Mouse (Mus musculus) thymus, postnatal 4 days (tissue): Measurements from ENCODE around the gene Mtfp1.
"Not testable (repeated sequence)": the region's sequence is repeated elsewhere in the genome, so short reads cannot be mapped to it uniquely, and the experiment has no call there.

ENCODE experiments used
- DNase-seq: peaks from one replicate; pipeline ENCODE4 v3.0.0; 2021

Gene Mtfp1

DNA sequence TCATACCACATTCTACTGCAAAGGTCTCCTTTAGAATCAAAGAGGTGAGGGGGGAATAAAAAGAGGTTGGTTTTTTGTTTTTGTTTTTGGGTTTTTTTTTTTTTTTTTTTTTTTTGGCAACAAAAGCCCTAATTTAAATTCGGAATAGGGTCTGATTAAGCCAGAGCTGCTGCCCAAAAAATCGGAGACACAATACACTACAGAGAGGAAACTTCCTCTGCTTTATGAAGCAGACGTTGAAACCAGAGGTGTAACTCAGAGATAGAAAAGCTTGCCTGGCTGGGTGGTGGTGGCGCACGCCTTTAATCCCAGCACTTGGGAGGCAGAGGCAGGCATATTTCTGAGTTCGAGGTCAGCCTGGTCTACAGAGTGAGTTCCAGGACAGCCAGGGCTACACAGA, 19.3 kb upstream of the Mtfp1 start:
- not testable (repeated sequence) for DNase-seq

DNA sequence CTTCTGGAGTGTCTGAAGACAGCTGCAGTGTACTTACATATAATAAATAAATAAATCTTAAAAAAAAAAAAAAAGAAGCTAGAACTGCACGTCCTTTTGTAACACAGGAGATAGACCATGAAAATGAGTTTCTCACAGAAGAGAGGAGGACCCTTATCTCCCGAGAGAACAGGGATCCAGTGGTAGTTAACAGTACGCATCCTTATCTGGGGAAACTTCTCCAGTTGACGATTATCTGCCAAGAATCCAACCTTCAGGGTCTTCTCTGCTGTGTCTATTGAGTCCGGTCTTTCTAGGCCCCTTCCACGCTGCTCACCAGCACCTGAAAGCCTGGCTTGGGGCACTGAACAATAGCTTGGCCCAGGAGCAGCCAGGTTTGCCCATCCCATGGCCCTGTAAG, 18.7 kb upstream of the Mtfp1 start:
- no peak for DNase-seq

DNA sequence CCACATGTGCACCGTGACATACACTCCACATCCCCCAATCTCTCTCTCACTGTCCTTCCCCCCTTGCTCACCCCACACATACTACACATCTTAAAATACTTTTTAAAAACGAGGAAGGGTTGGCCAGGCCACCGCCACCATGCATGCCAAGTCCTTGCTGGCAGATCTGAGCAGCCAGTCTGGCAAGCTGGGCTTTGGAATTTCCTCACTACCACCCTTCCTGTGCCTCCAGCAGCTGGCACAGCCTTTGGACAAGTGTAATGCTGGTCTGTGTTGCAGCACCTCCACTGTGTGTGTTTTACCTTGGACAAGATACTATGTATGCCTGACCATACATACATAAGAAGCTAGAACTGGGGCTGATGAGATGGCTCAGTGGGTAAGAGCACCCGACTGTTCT, 18.3 kb upstream of the Mtfp1 start:
- DNase-seq, result no peak

DNA sequence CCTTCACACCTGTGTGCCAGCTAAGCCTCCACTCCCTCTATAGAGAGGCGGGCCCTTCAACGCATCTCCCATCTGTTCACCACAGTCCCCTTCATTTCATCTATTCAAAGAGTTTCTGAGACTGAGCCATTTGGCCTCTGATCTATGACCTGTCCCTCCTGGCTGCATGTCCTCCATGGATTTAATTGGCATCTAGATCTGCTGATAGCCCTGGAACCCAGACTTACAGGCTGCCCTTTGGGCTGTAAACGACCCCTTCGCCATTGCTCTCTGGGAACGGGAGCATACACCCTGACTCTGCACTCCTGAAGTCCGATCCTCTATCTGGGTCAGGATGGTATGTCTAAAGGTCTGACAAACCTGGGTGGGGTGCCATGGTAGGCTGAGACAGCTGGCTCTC, 17.6 kb upstream of the Mtfp1 start:
- no peak for DNase-seq

DNA sequence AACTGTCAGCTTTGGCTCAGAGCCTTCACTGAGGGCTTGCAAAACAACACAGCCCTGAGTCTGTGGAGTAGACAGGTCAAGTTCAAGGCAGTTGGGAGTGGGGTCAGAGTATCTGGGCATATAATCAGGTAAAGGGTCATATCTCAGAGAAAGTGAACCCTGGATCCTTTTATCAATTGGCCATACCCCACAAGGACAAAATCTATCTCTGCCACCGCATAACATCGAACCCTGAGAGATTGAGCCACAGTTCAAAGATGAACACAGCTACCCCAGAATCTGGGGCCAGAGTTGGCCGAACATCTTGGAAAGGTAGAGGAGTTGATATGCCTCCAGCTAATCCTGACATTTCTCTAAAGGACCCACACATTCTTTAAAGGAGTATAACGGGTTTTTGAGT, 16.8 kb upstream of the Mtfp1 start:
- DNase-seq, result no peak

DNA sequence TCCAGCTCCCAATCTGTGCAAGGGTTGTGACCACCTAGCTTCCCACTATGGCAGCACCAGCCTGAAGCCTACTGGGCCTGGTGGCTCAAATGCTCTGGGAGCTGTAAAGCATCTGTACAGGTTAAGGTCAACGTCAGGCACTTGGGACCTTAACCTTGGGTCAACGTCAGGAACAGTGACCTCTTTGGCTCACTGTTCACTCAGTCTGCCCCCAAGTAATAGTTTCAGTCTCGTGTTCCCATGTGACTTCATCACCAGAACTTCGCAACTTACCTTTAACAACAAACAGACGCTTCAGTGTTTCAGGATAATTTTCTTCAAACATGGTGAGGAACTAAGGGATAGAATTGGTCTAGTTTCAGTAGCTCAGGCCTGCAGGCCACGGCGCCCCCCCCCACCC, 13.4 kb upstream of the Mtfp1 start:
- no peak for DNase-seq

DNA sequence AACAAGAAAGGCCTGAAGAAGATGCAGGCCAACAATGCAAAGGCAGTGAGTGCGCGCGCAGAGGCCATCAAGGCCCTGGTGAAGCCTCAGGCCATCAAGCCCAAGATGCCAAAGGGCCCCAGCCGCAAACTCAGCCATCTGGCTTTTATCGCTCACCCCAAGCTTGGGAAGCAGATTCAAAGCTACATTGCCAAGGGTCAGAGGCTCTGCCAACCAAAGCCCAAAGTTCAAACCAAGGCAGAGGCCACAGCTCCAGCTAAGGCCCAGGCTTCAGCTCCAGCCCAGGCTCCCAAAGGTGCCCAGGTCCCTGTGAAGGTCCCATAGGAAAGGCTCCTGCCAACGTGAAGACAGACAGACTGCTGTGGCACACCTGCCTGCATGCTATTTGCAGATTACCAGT, 12.7 kb upstream of the Mtfp1 start:
- not testable (repeated sequence) for DNase-seq

DNA sequence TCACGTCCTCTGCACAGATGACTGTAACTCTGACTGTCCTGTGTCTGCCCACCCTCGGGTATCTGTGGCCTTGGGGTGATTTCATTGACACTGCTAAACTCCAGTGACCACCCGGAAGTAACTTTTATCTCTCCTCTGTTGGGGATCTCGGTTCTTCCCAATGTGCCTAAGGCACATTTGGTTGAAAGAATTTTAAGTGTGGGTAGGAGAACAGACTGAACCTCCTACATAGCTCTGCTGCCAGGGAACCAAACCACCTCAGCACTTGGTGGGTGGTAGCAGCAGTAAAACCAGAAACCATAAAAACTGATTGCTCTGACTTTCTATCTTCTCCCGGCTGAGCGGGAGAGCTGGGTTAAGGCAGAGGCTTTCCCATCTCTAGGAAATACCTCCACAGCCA, 10.2 kb upstream of the Mtfp1 start:
- DNase-seq, result no peak

DNA sequence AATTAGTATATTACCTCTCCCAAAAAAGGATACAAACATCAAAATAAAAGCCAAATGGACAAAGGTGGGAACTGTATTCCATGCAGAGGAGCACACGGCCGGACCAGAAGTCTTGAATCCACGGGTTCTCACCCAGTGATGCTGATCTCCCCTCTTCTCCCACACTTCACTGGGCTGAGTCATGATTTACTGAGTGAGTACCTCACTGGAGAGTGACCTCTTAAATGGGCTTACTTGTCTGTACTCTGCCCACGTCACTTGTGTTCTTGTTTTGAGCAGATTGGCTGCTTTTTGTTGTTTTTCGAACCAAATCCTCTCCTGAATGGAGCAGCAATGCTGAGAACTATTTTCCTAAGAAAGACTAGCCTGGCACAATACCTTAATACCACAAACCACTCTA, 9.7 kb upstream of the Mtfp1 start:
- no peak for DNase-seq

DNA sequence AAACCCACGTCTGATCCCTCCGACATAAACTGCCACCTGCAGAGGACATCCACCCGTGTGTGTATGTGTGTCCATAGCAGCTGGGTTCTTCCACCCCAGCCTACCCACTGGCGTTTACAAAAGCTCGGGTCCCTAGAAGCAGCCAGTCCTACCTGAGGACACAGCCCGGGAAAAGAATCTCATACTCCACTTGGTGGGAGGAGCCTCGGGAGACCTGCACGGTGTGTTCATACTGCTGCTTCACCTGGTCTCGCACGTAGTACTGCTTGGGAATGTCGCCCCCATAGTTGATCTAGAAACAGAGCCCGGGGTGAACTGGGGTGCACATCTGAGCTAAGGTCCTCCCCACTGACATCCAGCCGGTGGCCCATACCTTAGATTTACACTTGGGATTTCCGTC, 8.3 kb upstream of the Mtfp1 start:
- no peak for DNase-seq

DNA sequence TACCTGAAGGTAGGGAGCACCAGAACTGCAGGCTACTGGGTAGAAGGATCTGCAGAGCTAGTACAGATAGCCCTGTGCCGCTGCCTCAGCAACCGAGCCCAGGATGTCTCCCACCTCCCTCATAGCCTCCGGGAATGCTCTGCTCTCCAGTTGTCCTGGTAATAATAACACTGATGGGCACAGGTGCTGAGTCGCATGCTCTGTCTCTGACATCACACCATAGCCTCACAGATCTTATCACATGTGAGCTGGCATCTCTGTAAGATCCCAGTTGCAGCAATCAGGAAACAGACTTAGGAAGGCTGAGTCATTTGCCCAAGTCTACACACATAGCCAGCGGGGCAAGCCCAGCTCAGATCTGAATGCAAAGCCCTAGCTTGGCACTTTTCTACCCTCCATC, 6.6 kb upstream of the Mtfp1 start:
- no peak for DNase-seq

DNA sequence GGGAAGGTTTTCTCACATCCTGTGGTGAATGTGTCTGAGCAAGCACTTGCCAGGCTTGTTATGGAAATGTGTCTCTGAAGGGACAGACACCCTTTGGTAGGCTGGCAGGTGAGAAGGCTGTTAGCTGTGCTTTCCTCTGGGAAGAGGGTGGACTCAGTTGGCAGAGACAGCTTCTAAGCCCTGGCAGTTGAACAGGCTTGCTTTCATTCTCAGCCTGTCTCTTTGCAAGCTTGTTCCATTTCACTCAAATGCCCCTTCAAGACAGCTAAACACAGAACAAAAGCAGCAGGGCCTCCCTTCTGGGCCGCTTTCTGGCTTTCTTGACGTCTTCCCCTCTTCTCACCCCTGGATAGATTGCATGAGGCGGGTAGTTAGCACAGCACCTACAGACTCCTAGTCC, 4.2 kb upstream of the Mtfp1 start:
- DNase-seq, result no peak

DNA sequence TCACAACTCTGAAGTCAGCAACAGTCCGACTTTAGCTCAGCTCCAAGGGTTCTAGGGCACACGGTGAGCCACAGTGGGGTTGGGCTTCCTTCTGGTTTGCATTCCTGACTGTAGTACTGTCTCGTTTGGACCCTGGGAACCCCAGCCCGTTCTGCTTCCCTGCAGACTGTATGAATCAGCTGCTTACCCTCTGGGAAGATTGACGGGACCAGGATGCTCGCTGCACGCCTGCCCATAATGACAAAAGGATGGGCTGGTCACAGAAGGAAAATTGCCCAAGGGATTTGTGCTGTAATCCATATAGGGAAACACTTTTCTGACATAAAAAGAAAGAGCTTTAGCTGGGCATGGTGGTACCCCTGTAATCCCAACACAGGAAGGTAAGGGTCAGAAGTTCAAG, 3.6 kb upstream of the Mtfp1 start:
- DNase-seq, result no peak

DNA sequence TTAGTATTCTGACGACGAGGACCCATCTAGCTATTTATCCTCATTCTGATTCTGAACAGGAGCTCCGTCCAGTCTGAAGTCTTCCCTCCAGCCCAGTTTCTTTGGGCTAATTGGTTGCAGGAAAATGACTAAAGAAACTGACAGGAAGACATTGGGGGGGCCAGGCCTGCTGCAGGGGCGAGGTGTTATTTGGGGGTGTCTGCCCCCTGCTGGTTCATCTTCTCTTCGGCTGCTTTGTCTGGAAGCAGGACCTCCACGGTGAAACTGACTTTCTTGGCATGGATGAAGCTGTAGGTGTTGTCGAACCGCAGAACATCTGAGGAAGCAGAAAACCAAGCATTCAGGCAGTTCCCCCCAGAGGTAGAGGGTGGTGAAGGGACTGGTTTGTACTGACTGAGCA, 2.9 kb upstream of the Mtfp1 start:
- DNase-seq, result peak; percentile 68

DNA sequence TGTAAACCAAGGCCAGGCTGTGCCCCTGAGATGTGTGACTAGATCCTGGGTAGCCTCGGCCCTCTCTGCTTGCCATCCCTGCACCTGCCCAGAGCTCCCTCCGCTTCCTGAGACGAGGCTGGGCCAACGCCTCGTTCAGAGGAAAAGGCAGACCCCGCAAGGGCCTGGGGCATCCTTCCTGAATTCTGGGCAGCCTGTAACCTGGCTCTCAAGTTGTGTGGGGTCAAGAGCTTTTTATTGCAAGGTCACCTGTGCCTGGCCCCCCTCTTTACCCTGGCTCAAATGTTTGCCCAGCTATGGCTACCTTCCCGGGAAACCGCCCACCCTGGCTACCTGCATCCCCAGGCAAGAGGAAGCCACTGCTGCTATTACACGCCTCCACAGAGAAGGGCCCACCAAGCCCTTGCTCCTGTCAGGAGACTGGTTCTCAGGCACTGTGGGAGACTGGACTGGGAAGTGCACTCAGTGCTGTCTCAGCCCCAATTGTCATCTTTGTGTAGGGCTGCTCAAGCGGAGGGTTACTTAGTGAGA, 1.9 kb upstream of the Mtfp1 start:
- peak; percentile 46 for DNase-seq

DNA sequence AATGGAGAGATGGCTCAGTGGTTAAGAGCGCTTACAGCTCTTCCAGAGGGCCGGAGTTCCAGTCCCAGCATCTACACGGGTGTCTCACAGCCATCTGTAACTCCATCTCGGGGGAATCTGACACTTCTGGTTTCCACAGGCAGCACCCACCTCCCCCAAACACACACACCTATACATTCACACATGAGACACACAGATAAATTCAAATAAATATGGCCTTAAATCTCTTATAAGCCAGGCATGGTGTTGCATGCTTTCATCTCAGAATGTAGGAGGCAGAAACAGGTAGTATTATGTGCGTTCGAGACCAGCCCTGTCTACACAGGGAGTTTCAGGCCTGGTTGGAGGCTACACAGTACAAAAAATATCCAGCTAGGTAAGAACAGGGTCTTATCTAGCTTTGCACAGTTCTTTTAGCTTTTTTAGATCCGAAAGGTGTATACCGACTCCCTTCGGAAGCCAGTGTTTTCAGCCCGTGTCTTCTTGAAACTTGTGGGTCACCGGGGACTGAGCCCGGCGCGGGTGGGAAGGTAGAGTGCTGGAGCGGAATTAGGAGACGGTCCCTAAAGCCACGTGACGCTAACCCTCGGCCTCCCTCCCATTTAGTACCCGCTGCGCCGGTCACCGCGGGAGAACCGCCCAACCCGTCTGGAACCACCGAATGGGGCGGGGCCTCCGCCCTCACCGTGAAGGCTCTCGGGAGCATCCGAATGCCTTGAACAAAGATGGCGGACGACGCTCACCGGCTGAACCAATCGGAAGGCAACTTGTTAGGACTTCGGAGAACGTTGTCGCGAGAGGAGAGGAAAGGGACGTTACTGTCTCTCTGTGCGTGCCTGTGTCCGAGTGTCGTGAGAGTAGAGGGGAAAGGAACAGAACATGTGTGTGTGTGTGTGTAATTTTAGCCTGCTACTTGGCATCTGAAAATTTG, 1.1 kb upstream of the Mtfp1 start:
- peak; percentile 95 for DNase-seq

DNA sequence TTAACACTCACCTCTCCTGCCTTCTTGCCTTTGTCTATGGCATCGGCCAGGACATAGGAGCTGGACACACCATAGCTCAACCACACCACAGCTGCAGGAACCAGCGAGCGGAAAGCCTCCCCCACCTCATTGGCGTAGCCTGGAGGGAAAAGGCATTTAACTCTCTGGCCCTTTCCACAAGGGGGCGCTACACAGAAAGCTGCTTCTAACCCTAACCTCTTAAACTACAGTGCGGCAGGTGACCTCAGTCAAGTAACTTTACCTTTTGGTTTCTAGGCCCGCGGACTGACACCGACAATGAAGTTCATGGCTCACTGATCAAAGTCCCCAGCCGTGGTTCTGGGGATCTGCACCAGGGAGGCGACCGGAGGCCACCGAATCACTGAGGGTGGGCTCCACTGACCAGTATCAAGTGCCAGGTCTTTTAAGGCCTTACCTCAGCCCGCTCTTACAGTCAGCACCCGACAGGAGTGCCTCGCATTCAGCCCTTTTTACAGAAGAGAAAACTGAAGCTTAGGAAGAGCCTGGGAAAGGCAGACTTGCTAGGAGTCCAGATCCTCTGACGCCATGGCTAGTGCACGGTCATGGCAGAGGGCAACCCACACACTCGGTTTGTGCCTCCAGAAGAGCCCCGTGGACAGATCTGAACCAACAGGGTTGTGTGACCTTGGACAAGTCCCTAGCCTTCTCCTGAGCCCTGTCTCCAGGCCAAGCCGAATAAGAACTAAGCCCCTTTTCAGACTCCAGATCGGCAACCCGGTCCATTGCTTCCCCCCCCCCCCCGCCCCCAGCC, 671 bp downstream of the Mtfp1 start:
- DNase-seq, result peak; percentile 83

DNA sequence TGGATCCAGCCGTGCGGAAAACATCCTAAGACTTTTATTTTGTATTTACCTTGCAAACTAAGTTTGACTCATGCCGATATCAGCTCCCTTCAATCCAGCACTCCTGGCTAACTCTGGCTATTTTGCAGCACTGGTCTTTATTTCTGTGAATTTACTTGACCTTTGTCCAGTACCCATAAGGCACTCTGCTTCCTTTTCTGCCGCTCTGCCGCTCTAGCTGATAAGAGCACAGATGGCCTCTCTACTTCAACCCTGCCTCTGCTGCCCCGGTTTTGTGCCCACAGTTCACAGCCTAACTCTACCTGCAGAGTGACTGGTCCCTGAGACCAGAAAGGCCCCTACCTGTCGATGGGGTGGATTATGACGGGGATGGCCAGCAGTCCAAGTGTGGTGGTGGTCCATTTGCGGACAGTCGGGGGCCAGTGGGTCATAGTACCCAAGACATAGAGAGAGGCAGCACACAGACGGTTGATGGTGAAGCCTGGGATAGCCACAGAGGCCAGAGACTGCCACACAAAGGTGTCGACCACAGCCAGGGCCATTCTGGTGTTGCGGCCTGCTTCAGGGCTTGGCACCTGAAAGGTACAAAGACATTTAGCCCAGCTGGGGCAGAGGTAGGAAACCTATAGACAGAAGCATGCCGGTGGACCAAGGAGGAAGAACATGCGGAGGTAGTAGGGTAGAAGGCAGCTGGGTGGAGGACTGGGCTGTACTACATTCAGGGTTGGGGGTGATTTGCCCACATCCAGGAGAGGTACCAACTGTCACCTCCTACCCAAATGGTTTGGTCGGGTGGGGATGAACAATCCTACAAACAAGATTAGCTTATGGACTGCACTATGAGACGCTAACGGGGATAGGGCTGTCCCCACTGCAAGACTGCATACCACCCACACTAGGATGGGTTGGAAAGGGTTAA, 1.5 kb downstream of the Mtfp1 start:
- DNase-seq, result no peak

DNA sequence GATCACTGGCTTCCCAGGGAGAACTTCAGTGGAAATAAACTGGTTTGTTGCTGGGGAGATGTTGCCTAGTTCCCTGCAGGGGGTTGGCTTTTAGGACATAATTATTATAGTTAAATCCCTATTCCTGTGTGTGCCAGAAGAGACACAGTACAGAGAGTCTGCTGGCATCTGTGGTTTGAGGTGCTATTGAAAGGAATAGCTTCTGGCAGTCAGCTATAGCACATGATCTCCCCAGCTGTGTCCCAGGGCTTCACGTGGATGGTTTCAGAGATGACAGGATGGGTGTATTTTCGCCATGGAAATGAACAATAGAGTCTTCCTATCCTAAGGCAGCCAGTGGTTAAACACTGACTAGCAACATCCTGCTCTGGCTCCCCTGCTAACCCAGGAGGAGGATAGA, 8.0 kb downstream of the Mtfp1 start:
- no peak for DNase-seq

DNA sequence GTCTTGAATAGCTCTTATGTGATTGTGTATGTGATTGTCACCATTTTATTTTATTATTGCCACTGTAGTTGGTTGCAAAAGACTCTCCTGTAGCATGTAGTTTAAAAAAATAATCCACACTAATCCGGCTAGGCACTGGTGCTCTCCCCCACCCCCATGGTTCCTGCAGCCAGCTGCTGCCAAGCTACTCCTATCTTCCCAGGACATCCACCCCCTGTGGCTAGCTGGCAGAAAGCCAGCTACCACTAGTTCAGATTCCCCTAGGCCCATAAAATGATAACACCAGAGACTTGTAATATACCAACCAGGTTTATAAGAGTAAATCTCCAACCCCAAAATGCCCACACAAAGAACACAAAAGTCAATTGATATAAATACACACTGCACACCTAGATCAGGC, 9.0 kb downstream of the Mtfp1 start:
- no peak for DNase-seq

DNA sequence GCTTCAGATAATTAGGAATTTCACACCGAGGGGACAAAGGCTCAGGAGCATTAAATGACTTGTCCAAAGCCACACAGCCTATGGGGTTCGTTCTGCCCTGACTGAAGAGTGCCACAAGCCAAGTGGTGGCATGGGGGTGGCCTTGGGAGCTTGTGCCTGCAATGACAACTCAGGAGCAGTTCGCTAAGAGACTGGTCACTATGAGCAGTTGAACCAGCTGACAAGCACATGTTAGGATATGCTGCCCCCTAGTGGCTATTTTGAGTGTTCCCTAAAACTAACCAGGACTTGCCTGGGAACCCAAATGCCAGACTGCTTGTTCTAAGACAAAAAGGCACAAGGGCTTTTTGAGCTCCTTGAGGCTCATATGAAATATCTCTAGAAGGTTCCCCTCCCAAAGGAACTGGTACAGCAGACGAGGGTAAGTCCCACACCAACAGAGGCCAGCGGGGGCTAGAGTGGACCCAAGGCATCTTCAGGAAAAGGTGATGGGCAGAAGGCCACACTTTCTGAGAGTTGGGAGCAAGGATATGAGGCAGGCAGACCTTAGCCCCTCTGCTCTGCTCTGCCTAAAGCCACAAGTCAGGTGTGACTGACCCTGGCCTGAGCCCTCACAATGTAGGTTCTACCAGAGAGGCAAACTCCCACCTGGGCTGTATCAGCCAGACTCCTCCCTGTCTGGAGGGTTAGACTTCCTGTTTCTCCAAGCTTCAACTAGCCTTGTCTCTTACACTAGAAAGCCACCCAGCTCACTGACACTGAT, 11.7 kb downstream of the Mtfp1 start:
- DNase-seq, result peak; percentile 44

DNA sequence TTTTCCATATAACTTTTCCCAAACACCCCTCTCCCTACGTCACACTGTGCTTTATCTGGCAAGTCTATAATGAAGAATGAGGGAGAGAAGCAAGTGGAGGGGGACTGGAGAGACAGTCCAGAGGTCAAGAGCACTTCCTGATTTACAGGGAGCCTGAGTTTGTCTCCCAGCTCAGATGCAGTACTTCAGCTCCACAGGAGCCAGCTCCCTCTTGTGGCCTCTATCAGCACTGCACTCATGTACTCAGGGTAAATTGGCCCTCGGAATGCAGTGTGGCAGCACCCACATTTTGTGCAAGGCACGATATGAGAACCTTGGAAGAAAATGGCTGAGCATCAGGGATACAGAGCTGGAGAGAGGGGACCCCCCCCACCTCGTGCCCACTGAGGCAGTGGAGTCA, 15.0 kb downstream of the Mtfp1 start:
- peak; percentile 76 for DNase-seq
